Mouse (Mus musculus) stomach, postnatal 0 days (tissue): Measurements from ENCODE around the gene Abcc6.

ENCODE experiments used
- CTCF ChIP-seq: IDR thresholded peaks from 2 replicates; pipeline ENCODE4 v1.5.1; 2016; ENCODE audit warnings: antibody characterized with exemption, low read depth, mild to moderate bottlenecking, moderate library complexity
- EP300 ChIP-seq: optimal IDR thresholded peaks from 2 replicates; pipeline ENCODE3; 2016; ENCODE audit warnings: antibody characterized with exemption

DNA sequence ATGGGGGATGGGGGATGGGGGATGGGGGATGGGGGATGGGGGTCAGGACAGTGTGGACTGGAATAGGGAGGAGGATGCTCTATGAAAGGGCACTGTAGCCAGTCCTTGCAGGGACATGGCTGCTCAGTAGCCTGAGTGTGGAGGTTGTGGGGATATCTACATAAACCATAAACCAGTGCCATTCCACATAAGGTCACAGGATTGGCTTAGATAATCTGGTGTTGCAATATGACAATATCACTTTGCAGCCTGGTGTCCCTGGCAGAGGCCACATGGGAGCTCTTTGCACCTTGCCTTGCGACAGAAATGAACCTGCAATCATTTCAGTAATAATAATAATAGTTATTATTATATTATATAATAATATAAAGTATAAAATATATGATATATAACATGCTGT, 41.8 kb downstream of the Abcc6 start:
- no peak for TF ChIP-seq CTCF
- no peak for TF ChIP-seq EP300
